Mouse (Mus musculus): ENCODE measurements around the gene Slc9a3r1.

DNA sequence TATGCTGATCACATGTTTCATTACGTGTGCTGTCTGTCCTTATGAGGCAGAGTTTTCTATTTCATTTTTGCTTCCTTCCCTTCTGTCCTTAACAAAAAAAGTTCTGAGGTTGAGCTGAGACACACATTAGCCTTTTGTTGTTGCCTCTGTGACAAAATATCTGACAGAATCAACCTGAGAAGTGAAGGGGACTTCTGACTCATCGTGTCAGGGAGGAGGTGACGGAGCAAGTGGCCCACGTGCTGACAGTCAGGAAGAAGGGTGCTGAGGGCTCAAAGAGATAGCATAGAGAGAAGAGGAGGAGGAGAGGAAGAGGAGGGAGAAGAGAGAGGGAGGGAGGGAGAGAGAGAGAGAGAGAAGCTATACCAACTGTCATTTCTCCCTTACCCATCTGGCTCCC, 34.7 kb upstream of the Slc9a3r1 start:
- no peak for TF ChIP-seq CTCF (IDR thresholded peaks at IDR 0.05)
- TF ChIP-seq EP300 (IDR thresholded peaks at IDR 0.05): no peak

All from lung, postnatal 0 days (tissue).